Mouse (Mus musculus) erythroblast, adult 5-6 weeks (primary cell): ENCODE data around the gene Olfr781. TPM values are rescaled to one million over a fixed set of nuclear protein-coding genes. Genes with fewer than 3 reads are reported as not detected.
"Not testable (repeated sequence)": the region's sequence is repeated elsewhere in the genome, so short reads cannot be mapped to it uniquely, and the experiment has no call there.

ENCODE experiments used
- ATAC-seq: replicated peaks from 2 replicates; pipeline ENCODE4 v1.8.0; 2016; ENCODE audit warnings: moderate number of reproducible peaks, mild to moderate bottlenecking, moderate TSS enrichment, inconsistent platforms; ENCODE audit not compliant: poor library complexity, low FRiP score, severe bottlenecking
- total RNA-seq, 2 experiments: library from RNA; stranded (forward) in 1 of 2; stranded (reverse) in 1 of 2; fragments of 150-400 nt in 1 of 2; fragments of 200-764, 138-1000 nt in 1 of 2; gene quantifications; 2 replicates each; pipeline versions ENCODE4 v1.2.3 to v1.2.4; 2015 to 2017; ENCODE audit warnings: low replicate concordance in 2 of 2

The Olfr781 gene
- total RNA-seq (2015; ENCODE audit: low replicate concordance) (not detected in 2 replicates), total RNA-seq (2017; ENCODE audit: low replicate concordance) (not detected in 2 replicates)

DNA sequence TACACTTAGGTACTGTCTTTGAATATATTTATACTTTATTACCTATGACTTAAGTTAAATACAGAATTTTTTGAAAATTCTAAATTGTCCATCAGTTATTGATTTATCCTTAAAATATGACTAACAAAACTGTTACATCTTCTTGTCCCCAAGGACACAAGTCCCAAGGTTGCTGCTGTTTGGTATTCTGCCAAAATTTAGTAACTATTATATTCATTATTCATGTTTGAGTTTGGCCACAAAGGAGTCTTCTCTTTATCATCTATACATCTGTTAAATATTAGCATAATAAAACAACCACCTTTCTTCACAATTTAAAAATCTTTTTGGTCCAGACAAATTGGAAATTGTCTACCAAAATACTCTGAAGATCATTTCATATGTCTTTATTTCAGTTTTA, at the start of gene Olfr781:
TSS of gene Olfr781 (plus strand) at position 301 of the 400 bp plus-strand sequence.
- no peak for ATAC-seq

- ATAC-seq: not testable (repeated sequence)
Measured at GRCm38 (mm10) chr10:129312973-129313372, 15.7 kb upstream of the Olfr781 start.

GRCm38 (mm10) chr10:129313521-129313920, 15.1 kb upstream of the Olfr781 start:
- ATAC-seq: not testable (repeated sequence)

DNA sequence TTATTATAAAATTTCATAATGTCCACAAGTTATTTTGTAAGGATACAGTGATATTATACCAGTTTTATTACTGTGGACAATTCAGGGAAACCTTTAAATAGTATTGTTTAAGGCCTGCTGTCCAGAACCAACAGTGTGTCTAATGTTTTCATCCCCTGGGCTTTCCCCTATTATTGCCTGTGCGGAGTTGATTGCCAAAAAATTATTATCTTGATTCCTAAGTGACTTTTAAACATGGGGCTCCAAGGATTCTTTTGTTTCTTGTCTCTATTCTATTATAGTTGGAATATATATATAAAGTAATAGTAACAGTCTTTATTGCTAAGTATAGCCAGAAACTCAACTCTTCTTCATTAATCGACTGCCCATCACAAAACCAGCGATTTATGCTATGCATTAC, 10.8 kb upstream of the Olfr781 start, which contains the start of gene Olfr780:
TSS of gene Olfr780 (plus strand) at position 301 of the 400 bp plus-strand sequence.
- ATAC-seq: no peak

- no peak for ATAC-seq
Measured at GRCm38 (mm10) chr10:129348550-129348949, 19.9 kb downstream of the Olfr781 start, which contains the start of gene Olfr782. Gene Olfr782 (plus strand): TSS chr10:129348850.

- ATAC-seq: not testable (repeated sequence)
Measured at GRCm38 (mm10) chr10:129352475-129352874, 23.8 kb downstream of the Olfr781 start.

DNA sequence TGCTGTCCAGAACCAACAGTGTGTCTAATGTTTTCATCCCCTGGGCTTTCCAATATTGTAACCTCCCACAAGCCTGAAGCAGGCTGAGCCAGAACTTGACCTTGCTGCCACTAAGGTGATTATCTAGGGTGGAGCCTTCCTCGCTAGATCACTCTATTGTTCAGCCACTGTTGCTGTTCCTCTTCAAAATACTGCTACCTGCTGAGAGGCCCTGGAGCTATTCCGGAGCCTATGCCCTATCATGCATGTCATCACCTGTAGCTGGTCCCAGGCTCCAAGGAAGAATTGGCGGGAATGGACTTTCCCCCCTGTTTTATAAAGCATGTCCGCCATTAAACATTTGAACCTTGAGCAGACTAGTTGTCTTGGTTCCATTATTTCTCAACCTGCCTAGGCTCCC, 27.8 kb downstream of the Olfr781 start:
- not testable (repeated sequence) for ATAC-seq

DNA sequence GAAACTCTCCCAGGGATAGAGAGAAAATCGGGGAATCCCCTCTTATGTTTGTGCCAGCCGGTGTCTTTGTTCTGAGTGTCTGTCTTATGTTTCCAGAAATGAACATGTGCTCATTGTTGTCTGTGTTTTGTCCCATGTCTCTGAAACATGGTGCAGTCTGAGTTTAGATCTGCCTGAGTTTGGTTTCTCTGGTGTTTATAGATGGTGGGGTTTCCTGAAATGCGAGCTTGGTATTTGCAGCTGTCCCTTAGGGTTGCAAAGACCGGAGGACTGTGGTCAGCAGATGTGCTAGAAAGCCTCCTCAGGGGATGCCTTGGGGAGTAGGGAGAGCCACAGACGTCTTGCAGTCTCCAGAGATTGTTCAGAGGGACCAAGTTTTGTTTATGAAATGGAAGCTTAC, 28.7 kb downstream of the Olfr781 start:
- ATAC-seq: no peak

DNA sequence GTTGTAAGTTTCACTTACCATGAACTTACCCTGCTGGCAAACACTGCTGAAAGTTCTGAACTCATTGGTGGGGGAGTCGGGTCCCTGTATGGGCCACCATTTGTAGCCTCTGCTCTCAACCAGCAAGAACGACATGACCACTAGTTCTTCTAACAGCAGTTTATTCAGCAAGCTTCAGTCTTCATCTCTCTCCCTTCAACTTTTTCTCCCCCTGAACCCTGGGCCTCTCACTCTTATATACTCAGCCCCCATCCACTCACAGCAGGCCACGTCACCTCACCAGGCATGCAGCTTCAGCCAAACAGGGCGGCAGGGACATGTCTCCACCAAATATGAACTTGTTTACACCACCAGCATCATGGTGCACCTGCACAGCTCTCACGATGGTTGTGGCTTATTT, 45.4 kb downstream of the Olfr781 start:
- ATAC-seq: not testable (repeated sequence)

Other genes with a start within 250 kb of the Olfr781 start
- not detected in 2 replicates for gene Olfr767, start 245.9 kb upstream of the Olfr781 start, total RNA-seq (2015; ENCODE audit: low replicate concordance)
- gene Olfr767, start 245.9 kb upstream of the Olfr781 start, total RNA-seq (2017; ENCODE audit: low replicate concordance): not detected in 2 replicates
- not detected in 2 replicates for gene Olfr768, start 229.5 kb upstream of the Olfr781 start, total RNA-seq (2015; ENCODE audit: low replicate concordance)
- gene Olfr768, start 229.5 kb upstream of the Olfr781 start, total RNA-seq (2017; ENCODE audit: low replicate concordance): not detected in 2 replicates
- not detected in 2 replicates for gene Olfr769, start 211.0 kb upstream of the Olfr781 start, total RNA-seq (2015; ENCODE audit: low replicate concordance)
- not detected in 2 replicates for gene Olfr769, start 211.0 kb upstream of the Olfr781 start, total RNA-seq (2017; ENCODE audit: low replicate concordance)
- gene Olfr770, start 189.9 kb upstream of the Olfr781 start, total RNA-seq (2015; ENCODE audit: low replicate concordance): not detected in 2 replicates
- not detected in 2 replicates for gene Olfr770, start 189.9 kb upstream of the Olfr781 start, total RNA-seq (2017; ENCODE audit: low replicate concordance)
- not detected in 2 replicates for gene Olfr771, start 164.1 kb upstream of the Olfr781 start, total RNA-seq (2015; ENCODE audit: low replicate concordance)
- gene Olfr771, start 164.1 kb upstream of the Olfr781 start, total RNA-seq (2017; ENCODE audit: low replicate concordance): not detected in 2 replicates
- gene Olfr772, start 150.9 kb upstream of the Olfr781 start, total RNA-seq (2015; ENCODE audit: low replicate concordance): not detected in 2 replicates
- gene Olfr772, start 150.9 kb upstream of the Olfr781 start, total RNA-seq (2017; ENCODE audit: low replicate concordance): not detected in 2 replicates
- not detected in 2 replicates for gene Olfr773, start 141.4 kb upstream of the Olfr781 start, total RNA-seq (2015; ENCODE audit: low replicate concordance)
- gene Olfr773, start 141.4 kb upstream of the Olfr781 start, total RNA-seq (2017; ENCODE audit: low replicate concordance): not detected in 2 replicates
- not detected in 2 replicates for gene Olfr774, start 92.7 kb upstream of the Olfr781 start, total RNA-seq (2015; ENCODE audit: low replicate concordance)
- gene Olfr774, start 92.7 kb upstream of the Olfr781 start, total RNA-seq (2017; ENCODE audit: low replicate concordance): not detected in 2 replicates
- gene Olfr775, start 80.4 kb upstream of the Olfr781 start, total RNA-seq (2015; ENCODE audit: low replicate concordance): not detected in 2 replicates
- gene Olfr775, start 80.4 kb upstream of the Olfr781 start, total RNA-seq (2017; ENCODE audit: low replicate concordance): not detected in 2 replicates
- gene Olfr776, start 69.7 kb upstream of the Olfr781 start, total RNA-seq (2015; ENCODE audit: low replicate concordance): not detected in 2 replicates
- gene Olfr776, start 69.7 kb upstream of the Olfr781 start, total RNA-seq (2017; ENCODE audit: low replicate concordance): not detected in 2 replicates
- not detected in 2 replicates for gene Olfr777, start 57.4 kb upstream of the Olfr781 start, total RNA-seq (2015; ENCODE audit: low replicate concordance)
- gene Olfr777, start 57.4 kb upstream of the Olfr781 start, total RNA-seq (2017; ENCODE audit: low replicate concordance): 0.14 TPM in 1 of 2 replicates, not detected in the other
- not detected in 2 replicates for gene Olfr780, start 10.7 kb upstream of the Olfr781 start, total RNA-seq (2015; ENCODE audit: low replicate concordance)
- 0.42 TPM in 1 of 2 replicates, not detected in the other for gene Olfr780, start 10.7 kb upstream of the Olfr781 start, total RNA-seq (2017; ENCODE audit: low replicate concordance)
- gene Olfr782, start 20.0 kb downstream of the Olfr781 start, total RNA-seq (2015; ENCODE audit: low replicate concordance): not detected in 2 replicates
- not detected in 2 replicates for gene Olfr782, start 20.0 kb downstream of the Olfr781 start, total RNA-seq (2017; ENCODE audit: low replicate concordance)
- 0.19 and 0.21 TPM in 2 replicates for gene Olfr784, start 55.2 kb downstream of the Olfr781 start, total RNA-seq (2015; ENCODE audit: low replicate concordance)
- 0.14 TPM in 1 of 2 replicates, not detected in the other for gene Olfr784, start 55.2 kb downstream of the Olfr781 start, total RNA-seq (2017; ENCODE audit: low replicate concordance)
- gene Olfr785, start 76.6 kb downstream of the Olfr781 start, total RNA-seq (2015; ENCODE audit: low replicate concordance): not detected in 2 replicates
- not detected in 2 replicates for gene Olfr785, start 76.6 kb downstream of the Olfr781 start, total RNA-seq (2017; ENCODE audit: low replicate concordance)
- not detected in 2 replicates for gene Olfr786, start 98.5 kb downstream of the Olfr781 start, total RNA-seq (2015; ENCODE audit: low replicate concordance)
- not detected in 2 replicates for gene Olfr786, start 98.5 kb downstream of the Olfr781 start, total RNA-seq (2017; ENCODE audit: low replicate concordance)
- gene Olfr787, start 133.0 kb downstream of the Olfr781 start, total RNA-seq (2015; ENCODE audit: low replicate concordance): 0.77 TPM in 1 of 2 replicates, not detected in the other
- not detected in 2 replicates for gene Olfr787, start 133.0 kb downstream of the Olfr781 start, total RNA-seq (2017; ENCODE audit: low replicate concordance)
- not detected in 2 replicates for gene Olfr788, start 142.1 kb downstream of the Olfr781 start, total RNA-seq (2015; ENCODE audit: low replicate concordance)
- gene Olfr788, start 142.1 kb downstream of the Olfr781 start, total RNA-seq (2017; ENCODE audit: low replicate concordance): not detected in 2 replicates
- not detected in 2 replicates for gene Olfr789, start 155.9 kb downstream of the Olfr781 start, total RNA-seq (2015; ENCODE audit: low replicate concordance)
- not detected in 2 replicates for gene Olfr789, start 155.9 kb downstream of the Olfr781 start, total RNA-seq (2017; ENCODE audit: low replicate concordance)
- not detected in 2 replicates for gene Olfr790, start 169.6 kb downstream of the Olfr781 start, total RNA-seq (2015; ENCODE audit: low replicate concordance)
- gene Olfr790, start 169.6 kb downstream of the Olfr781 start, total RNA-seq (2017; ENCODE audit: low replicate concordance): not detected in 2 replicates
- not detected in 2 replicates for gene Olfr791, start 192.9 kb downstream of the Olfr781 start, total RNA-seq (2015; ENCODE audit: low replicate concordance)
- not detected in 2 replicates for gene Olfr791, start 192.9 kb downstream of the Olfr781 start, total RNA-seq (2017; ENCODE audit: low replicate concordance)
- not detected in 2 replicates for gene Olfr792, start 210.3 kb downstream of the Olfr781 start, total RNA-seq (2015; ENCODE audit: low replicate concordance)
- gene Olfr792, start 210.3 kb downstream of the Olfr781 start, total RNA-seq (2017; ENCODE audit: low replicate concordance): not detected in 2 replicates
- gene Olfr794, start 238.8 kb downstream of the Olfr781 start, total RNA-seq (2015; ENCODE audit: low replicate concordance): not detected in 2 replicates
- not detected in 2 replicates for gene Olfr794, start 238.8 kb downstream of the Olfr781 start, total RNA-seq (2017; ENCODE audit: low replicate concordance)